Mouse (Mus musculus) ES-E14 (cell line): ENCODE measurements around the gene Bicdl2. TPM values are rescaled to one million over a fixed set of nuclear protein-coding genes. Genes with fewer than 3 reads are reported as not detected.
A peak's percentile ranks its signal among the peaks of the same experiment; 100 is the strongest.

ENCODE experiments used
- DNase-seq: peaks from one replicate; pipeline ENCODE4 v3.0.0-alpha.2; 2013; ENCODE audit warnings: low read depth, low spot score
- H3K27ac ChIP-seq: 2 replicates; pipeline ENCODE4 v1.5.1; 2012; ENCODE audit warnings: low read depth, mild to moderate bottlenecking, low read length, moderate library complexity, mixed read lengths; ENCODE audit not compliant: poor library complexity, insufficient read depth, severe bottlenecking
- H3K36me3 ChIP-seq: 2 replicates; pipeline ENCODE4 v1.6.1; 2012; ENCODE audit warnings: mild to moderate bottlenecking, low read length, moderate library complexity, mixed read lengths; ENCODE audit not compliant: control insufficient read depth, poor library complexity, insufficient read depth, severe bottlenecking
- H3K4me1 ChIP-seq, 2 experiments: fragments of 150-350 bp in 1 of 2; sonication (generic) in 1 of 2; 2 replicates each; pipeline ENCODE4 v1.6.1; 2012; ENCODE audit warnings: low read length in 2 of 2, mild to moderate bottlenecking in 1 of 2, mixed read lengths in 1 of 2; ENCODE audit not compliant: control insufficient read depth in 2 of 2, insufficient read depth in 2 of 2, poor library complexity in 1 of 2
- H3K4me3 ChIP-seq, 2 experiments: fragments of 150-350 bp in 1 of 2; sonication (generic) in 1 of 2; 2 replicates each; pipeline ENCODE4 v1.5.1; 2012; ENCODE audit warnings: low read length in 2 of 2, low read depth in 1 of 2, mild to moderate bottlenecking in 1 of 2, mixed read lengths in 1 of 2; ENCODE audit not compliant: insufficient read depth in 1 of 2, poor library complexity in 1 of 2, severe bottlenecking in 1 of 2
- H3K9ac ChIP-seq: 2 replicates; pipeline ENCODE4 v1.6.1; 2012; ENCODE audit warnings: low read depth, mild to moderate bottlenecking, low read length, mixed read lengths; ENCODE audit not compliant: poor library complexity, insufficient read depth, severe bottlenecking
- H3K9me3 ChIP-seq: fragments of 150-350 bp; sonication (generic); 2 replicates; pipeline ENCODE4 v1.6.1; 2012; ENCODE audit warnings: low read depth, mild to moderate bottlenecking, low read length; ENCODE audit not compliant: control insufficient read depth, insufficient read depth
- CHD2 ChIP-seq: IDR thresholded peaks from 2 replicates; pipeline ENCODE4 v1.6.1; 2014; ENCODE audit warnings: mild to moderate bottlenecking, low read depth, low read length, inconsistent platforms
- HCFC1 ChIP-seq: IDR thresholded peaks from 2 replicates; pipeline ENCODE4 v1.6.1; 2012; ENCODE audit warnings: low read length, inconsistent platforms, borderline replicate concordance; ENCODE audit not compliant: insufficient read depth
- MAFK ChIP-seq: IDR thresholded peaks from 2 replicates; pipeline ENCODE4 v1.6.1; 2014; ENCODE audit warnings: mild to moderate bottlenecking, low read depth, low read length, inconsistent platforms; ENCODE audit not compliant: insufficient read depth
- ZC3H11A ChIP-seq: IDR thresholded peaks from 2 replicates; pipeline ENCODE4 v1.6.1; 2012; ENCODE audit warnings: low read depth, mild to moderate bottlenecking, inconsistent platforms, low read length, borderline replicate concordance
- ZNF384 ChIP-seq: IDR thresholded peaks from 2 replicates; pipeline ENCODE4 v1.6.1; 2012; ENCODE audit warnings: low read depth, low read length, inconsistent platforms
- in situ Hi-C, 2 experiments: fragments of 600-800 bp; cut with MboI; formaldehyde crosslinking; loops; one replicate each; pipeline ENCODE4 v1.15.1; 2025; ENCODE audit warnings: low sequenced_read_pairs in 2 of 2, inconsistent platforms in 1 of 2; ENCODE audit not compliant: unreplicated experiment in 2 of 2
- total RNA-seq: library from RNA; depleted of rRNA; stranded (reverse); fragments of 300-350 nt; gene quantifications from 2 replicates; pipeline ENCODE4 v1.2.3, GENCODE M21; 2012

Bicdl2 gene
- total RNA-seq, 1 experiment = 1.1 TPM

GRCm38 (mm10) chr17:23675127-23675526, 14.8 kb downstream of the Bicdl2 start:
- Histone ChIP-seq H3K4me3 (peak overlapping the region in 1 of 2 experiments; percentile 83; a peak in 2 of 4 replicates), H3K27ac (no peak overlapping the region), H3K9ac (no peak overlapping the region), H3K9me3 (no peaks in the 10 kb centered on the region), H3K4me1 (peaks cover 0 to 27% of the 10 kb centered on the region in 2 experiments; a peak in 3 of 4 replicates), H3K36me3 (peaks cover 8% of the 10 kb centered on the region)
- no peak for DNase-seq
- TF ChIP-seq HCFC1 (no peak), MAFK (no peak), ZNF384 (no peak), ZC3H11A (no peak)
- in situ Hi-C loops = no loop called here

- in situ Hi-C loops = no loop called here
- Histone ChIP-seq H3K27ac (peak overlapping the region; percentile 36; the same call in 1 of the 2 replicates), H3K9ac (peak overlapping the region; percentile 85; the same call in 1 of the 2 replicates), H3K4me1 (peaks cover 2 to 23% of the 10 kb centered on the region in 2 experiments; a peak in 3 of 4 replicates), H3K4me3 (peak overlapping the region; percentile 83 to 84), H3K9me3 (no peaks in the 10 kb centered on the region), H3K36me3 (peaks cover 3% of the 10 kb centered on the region; the same call in 1 of the 2 replicates)
- no peak for DNase-seq
- no peak for TF ChIP-seq ZC3H11A
- TF ChIP-seq HCFC1 = 0 out of 2 replicates have a peak, but pooled peaks have one; percentile 22
Measured at GRCm38 (mm10) chr17:23675564-23676281, 15.4 kb downstream of the Bicdl2 start.

- H3K4me3 ChIP-seq = peak overlapping the region; percentile 83 to 84
- peaks cover 2 to 27% of the 10 kb centered on the region in 2 experiments; a peak in 3 of 4 replicates for H3K4me1 ChIP-seq
- TF ChIP-seq MAFK = no peak
- no peak for TF ChIP-seq ZNF384
- TF ChIP-seq HCFC1 = no peak
- TF ChIP-seq ZC3H11A = no peak
- TF ChIP-seq CHD2 = no peak
- no peak overlapping the region for H3K27ac ChIP-seq
- DNase-seq = no peak
- no peaks in the 10 kb centered on the region for H3K9me3 ChIP-seq
- in situ Hi-C loops = no loop called here
- H3K9ac ChIP-seq = peak overlapping the region; percentile 85
- peaks cover 8% of the 10 kb centered on the region; the same call in 1 of the 2 replicates for H3K36me3 ChIP-seq
Measured at GRCm38 (mm10) chr17:23676473-23677031, 16.2 kb downstream of the Bicdl2 start.

- peak; percentile 80 for DNase-seq
- H3K36me3 ChIP-seq = peaks cover 8% of the 10 kb centered on the region; the same call in 1 of the 2 replicates
- peak within 1 kb of the TSS; percentile 83 to 84 for H3K4me3 ChIP-seq
- no peak within 1 kb of the TSS for H3K27ac ChIP-seq
- H3K4me1 ChIP-seq = peaks cover 4 to 30% of the 10 kb centered on the region in 2 experiments; a peak in 3 of 4 replicates
- H3K9ac ChIP-seq = peak within 1 kb of the TSS; percentile 85
- in situ Hi-C loops = no loop called here
- TF ChIP-seq HCFC1 = no peak
- no peak for TF ChIP-seq CHD2
- TF ChIP-seq ZC3H11A = no peak
- no peaks in the 10 kb centered on the region for H3K9me3 ChIP-seq
Measured at GRCm38 (mm10) chr17:23677236-23677679, 17.0 kb downstream of the Bicdl2 start, which contains the start of gene Tnfrsf12a. Gene Tnfrsf12a, minus strand, starts transcription at chr17:23677468.
